Mouse (Mus musculus) T-cell, adult 2 months (primary cell): ENCODE results near the gene Tmtc4.

ENCODE experiments used
- DNase-seq: peaks from one replicate; pipeline ENCODE4 v3.0.0; 2022; ENCODE audit warnings: low spot score

The Tmtc4 gene

GRCm38 (mm10) chr14:122871841-122872580, 111.8 kb downstream of the Tmtc4 start:
- DNase-seq: no peak

GRCm38 (mm10) chr14:122869831-122870230, 114.0 kb downstream of the Tmtc4 start:
- no peak for DNase-seq
